Mouse (Mus musculus) ES-E14 (cell line): ENCODE data around the gene Fbxo8. TPM values are rescaled to one million over a fixed set of nuclear protein-coding genes. Genes with fewer than 3 reads are reported as not detected.

Experiments
- DNase-seq: peaks from one replicate; pipeline ENCODE4 v3.0.0-alpha.2; 2013; ENCODE audit warnings: low read depth, low spot score
- H3K27ac ChIP-seq: 2 replicates; pipeline ENCODE4 v1.5.1; 2012; ENCODE audit warnings: low read depth, mild to moderate bottlenecking, low read length, moderate library complexity, mixed read lengths; ENCODE audit not compliant: poor library complexity, insufficient read depth, severe bottlenecking
- H3K36me3 ChIP-seq: 2 replicates; pipeline ENCODE4 v1.6.1; 2012; ENCODE audit warnings: mild to moderate bottlenecking, low read length, moderate library complexity, mixed read lengths; ENCODE audit not compliant: control insufficient read depth, poor library complexity, insufficient read depth, severe bottlenecking
- H3K4me1 ChIP-seq, 2 experiments: fragments of 150-350 bp in 1 of 2; sonication (generic) in 1 of 2; 2 replicates each; pipeline ENCODE4 v1.6.1; 2012; ENCODE audit warnings: low read length in 2 of 2, mild to moderate bottlenecking in 1 of 2, mixed read lengths in 1 of 2; ENCODE audit not compliant: control insufficient read depth in 2 of 2, insufficient read depth in 2 of 2, poor library complexity in 1 of 2
- H3K4me3 ChIP-seq, 2 experiments: fragments of 150-350 bp in 1 of 2; sonication (generic) in 1 of 2; 2 replicates each; pipeline ENCODE4 v1.5.1; 2012; ENCODE audit warnings: low read length in 2 of 2, low read depth in 1 of 2, mild to moderate bottlenecking in 1 of 2, mixed read lengths in 1 of 2; ENCODE audit not compliant: insufficient read depth in 1 of 2, poor library complexity in 1 of 2, severe bottlenecking in 1 of 2
- H3K9ac ChIP-seq: 2 replicates; pipeline ENCODE4 v1.6.1; 2012; ENCODE audit warnings: low read depth, mild to moderate bottlenecking, low read length, mixed read lengths; ENCODE audit not compliant: poor library complexity, insufficient read depth, severe bottlenecking
- H3K9me3 ChIP-seq: fragments of 150-350 bp; sonication (generic); 2 replicates; pipeline ENCODE4 v1.6.1; 2012; ENCODE audit warnings: low read depth, mild to moderate bottlenecking, low read length; ENCODE audit not compliant: control insufficient read depth, insufficient read depth
- CHD2 ChIP-seq: IDR thresholded peaks from 2 replicates; pipeline ENCODE4 v1.6.1; 2014; ENCODE audit warnings: mild to moderate bottlenecking, low read depth, low read length, inconsistent platforms
- HCFC1 ChIP-seq: IDR thresholded peaks from 2 replicates; pipeline ENCODE4 v1.6.1; 2012; ENCODE audit warnings: low read length, inconsistent platforms, borderline replicate concordance; ENCODE audit not compliant: insufficient read depth
- MAFK ChIP-seq: IDR thresholded peaks from 2 replicates; pipeline ENCODE4 v1.6.1; 2014; ENCODE audit warnings: mild to moderate bottlenecking, low read depth, low read length, inconsistent platforms; ENCODE audit not compliant: insufficient read depth
- ZC3H11A ChIP-seq: IDR thresholded peaks from 2 replicates; pipeline ENCODE4 v1.6.1; 2012; ENCODE audit warnings: low read depth, mild to moderate bottlenecking, inconsistent platforms, low read length, borderline replicate concordance
- ZNF384 ChIP-seq: IDR thresholded peaks from 2 replicates; pipeline ENCODE4 v1.6.1; 2012; ENCODE audit warnings: low read depth, low read length, inconsistent platforms
- in situ Hi-C, 2 experiments: fragments of 600-800 bp; cut with MboI; formaldehyde crosslinking; loops; one replicate each; pipeline ENCODE4 v1.15.1; 2025; ENCODE audit warnings: low sequenced_read_pairs in 2 of 2, inconsistent platforms in 1 of 2; ENCODE audit not compliant: unreplicated experiment in 2 of 2
- total RNA-seq: library from RNA; depleted of rRNA; stranded (reverse); fragments of 300-350 nt; gene quantifications from 2 replicates; pipeline ENCODE4 v1.2.3, GENCODE M21; 2012

The Fbxo8 gene
- total RNA-seq, 1 experiment, result 27.3 TPM

DNA sequence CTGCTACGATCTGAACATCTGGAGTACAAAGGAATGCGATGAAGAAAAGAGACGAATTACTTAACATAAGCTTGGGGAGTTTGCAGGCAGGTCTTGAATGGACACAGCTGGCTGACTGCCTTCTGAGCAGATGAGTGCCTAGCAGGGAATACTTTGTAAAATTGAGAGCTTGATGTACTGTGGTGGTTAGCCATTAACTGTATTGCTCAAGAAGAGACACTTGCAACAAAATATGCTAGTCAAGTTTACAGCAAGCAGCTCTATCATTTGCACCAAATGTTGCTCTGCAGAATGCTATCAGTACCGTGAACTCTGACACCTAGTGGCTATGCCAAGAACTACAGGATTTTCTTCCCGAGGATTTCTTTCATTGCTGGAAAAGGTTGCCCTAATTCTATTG lies 64.1 kb downstream of the Fbxo8 start:
- in situ Hi-C loops, result no loop called here
- Histone ChIP-seq H3K36me3 (no peaks in the 10 kb centered on the region), H3K4me1 (peaks cover 0 to 3% of the 10 kb centered on the region in 2 experiments; a peak in 1 of 4 replicates), H3K9me3 (no peaks in the 10 kb centered on the region), H3K4me3 (no peak overlapping the region), H3K27ac (no peak overlapping the region), H3K9ac (no peak overlapping the region)
- TF ChIP-seq MAFK (no peak), ZNF384 (no peak), ZC3H11A (0 out of 2 replicates have a peak, but pooled peaks have one; percentile 5), CHD2 (no peak), HCFC1 (no peak)
- DNase-seq, result peak; percentile 63

- no peaks in the 10 kb centered on the region for H3K9me3 ChIP-seq
- TF ChIP-seq CHD2 (no peak), ZNF384 (no peak), HCFC1 (no peak), MAFK (no peak), ZC3H11A (0 out of 2 replicates have a peak, but pooled peaks have one; percentile 7)
- in situ Hi-C loops, result no loop called here
- H3K9ac ChIP-seq, result no peak overlapping the region
- no peak overlapping the region for H3K27ac ChIP-seq
- no peak overlapping the region for H3K4me3 ChIP-seq
- H3K36me3 ChIP-seq, result no peaks in the 10 kb centered on the region
- DNase-seq, result peak; percentile 47
- peaks cover 0 to 3% of the 10 kb centered on the region in 2 experiments; a peak in 1 of 4 replicates for H3K4me1 ChIP-seq
Observed at GRCm38 (mm10) chr8:56616260-56616659, 65.4 kb downstream of the Fbxo8 start.

DNA sequence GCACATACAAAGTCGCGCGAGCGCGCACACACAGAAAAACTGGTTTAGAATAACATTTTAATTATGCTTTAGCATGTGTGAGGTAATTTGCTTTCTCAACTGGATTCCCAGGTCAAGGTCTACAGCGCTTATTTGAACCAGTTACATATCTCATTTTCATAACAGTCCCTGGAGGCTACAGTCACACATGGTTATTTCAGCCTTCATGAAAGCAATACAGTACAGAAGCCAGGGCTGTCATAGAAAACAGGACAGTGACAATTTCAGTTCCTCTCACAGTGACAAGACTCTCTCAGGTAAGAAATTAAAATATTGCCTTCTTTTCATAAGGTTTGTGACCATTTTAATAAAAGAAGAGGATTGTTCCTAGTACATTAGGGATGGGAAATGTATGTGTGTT lies 66.4 kb downstream of the Fbxo8 start:
- no peak for DNase-seq
- H3K9me3 ChIP-seq, result no peaks in the 10 kb centered on the region
- in situ Hi-C loops, result no loop called here
- TF ChIP-seq ZC3H11A, result no peak
- H3K4me1 ChIP-seq, result peaks cover 0 to 3% of the 10 kb centered on the region in 2 experiments; a peak in 1 of 4 replicates
- H3K9ac ChIP-seq, result no peak overlapping the region
- no peaks in the 10 kb centered on the region for H3K36me3 ChIP-seq
- H3K27ac ChIP-seq, result no peak overlapping the region
- no peak overlapping the region for H3K4me3 ChIP-seq

DNA sequence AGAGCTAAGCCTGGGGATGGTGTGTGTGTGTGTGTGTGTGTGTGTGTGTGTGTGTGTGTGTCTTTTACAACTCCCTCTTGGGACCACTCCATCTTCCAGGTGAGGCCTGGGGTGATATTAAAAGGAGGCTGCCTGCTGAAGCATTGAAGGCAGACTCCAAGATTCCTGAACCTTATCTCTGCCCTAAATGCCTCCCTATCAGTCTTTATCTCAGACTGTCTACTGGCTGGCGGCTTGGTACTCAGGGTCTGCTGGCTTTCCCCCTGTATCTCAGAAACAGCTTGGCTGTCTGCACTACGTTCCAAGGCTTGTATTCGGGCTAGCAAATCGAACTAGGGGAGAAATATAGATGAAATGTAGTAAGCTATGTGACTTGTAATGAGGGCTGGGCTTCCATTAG lies 68.2 kb downstream of the Fbxo8 start:
- Histone ChIP-seq H3K36me3 (no peaks in the 10 kb centered on the region), H3K4me3 (no peak overlapping the region), H3K27ac (no peak overlapping the region), H3K4me1 (peaks cover 0 to 3% of the 10 kb centered on the region in 2 experiments; a peak in 1 of 4 replicates), H3K9me3 (no peaks in the 10 kb centered on the region), H3K9ac (no peak overlapping the region)
- TF ChIP-seq CHD2, result no peak
- TF ChIP-seq MAFK, result no peak
- no peak for TF ChIP-seq HCFC1
- no peak for TF ChIP-seq ZC3H11A
- no peak for TF ChIP-seq ZNF384
- in situ Hi-C loops, result no loop called here
- no peak for DNase-seq

- H3K9me3 ChIP-seq, result no peaks in the 10 kb centered on the region
- in situ Hi-C loops, result no loop called here
- H3K4me3 ChIP-seq, result 0 out of 4 replicates have a peak overlapping the region, but pooled peaks of 1 of the 2 experiments have one; percentile 15
- no peak overlapping the region for H3K9ac ChIP-seq
- H3K36me3 ChIP-seq, result no peaks in the 10 kb centered on the region
- no peak overlapping the region for H3K27ac ChIP-seq
- TF ChIP-seq CHD2 (no peak), HCFC1 (no peak), MAFK (no peak), ZNF384 (no peak), ZC3H11A (no peak)
- H3K4me1 ChIP-seq, result peaks cover 0 to 3% of the 10 kb centered on the region in 2 experiments; a peak in 1 of 4 replicates
- no peak for DNase-seq
Observed at GRCm38 (mm10) chr8:56619571-56619970, 68.7 kb downstream of the Fbxo8 start.
